Mouse (Mus musculus): Measurements from ENCODE around the gene Armt1. TPM values are rescaled to one million over a fixed set of nuclear protein-coding genes. Genes with fewer than 3 reads are reported as not detected.
"Not testable (repeated sequence)": the region's sequence is repeated elsewhere in the genome, so short reads cannot be mapped to it uniquely, and the experiment has no call there.

The Armt1 gene
- total RNA-seq, 2 experiments from 2014 or later, result 16.2 to 18.5 TPM

DNA sequence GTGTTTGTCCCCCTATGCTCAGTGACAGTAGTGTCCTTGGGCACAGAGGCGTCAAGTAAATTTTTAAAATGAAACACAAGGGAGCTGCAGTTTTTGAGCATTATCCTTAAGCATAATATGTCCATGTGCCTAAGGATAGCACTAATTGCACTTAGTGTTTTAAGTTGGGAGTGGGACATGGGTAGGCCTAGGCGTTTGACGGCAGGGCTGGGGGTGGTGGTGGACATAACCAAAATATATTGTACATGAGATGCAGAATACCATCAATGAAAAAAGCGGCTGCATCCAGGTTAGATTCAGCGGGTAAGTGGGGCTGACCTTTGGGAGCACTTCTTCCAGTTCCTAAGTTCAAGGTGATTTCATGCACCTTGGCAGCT, 533 bp upstream of the Armt1 start:
- intact Hi-C loops (cut with DNase I), result no loop called here
- no peak for DNase-seq (ENCODE audit: low spot score in 2 of 2)

DNA sequence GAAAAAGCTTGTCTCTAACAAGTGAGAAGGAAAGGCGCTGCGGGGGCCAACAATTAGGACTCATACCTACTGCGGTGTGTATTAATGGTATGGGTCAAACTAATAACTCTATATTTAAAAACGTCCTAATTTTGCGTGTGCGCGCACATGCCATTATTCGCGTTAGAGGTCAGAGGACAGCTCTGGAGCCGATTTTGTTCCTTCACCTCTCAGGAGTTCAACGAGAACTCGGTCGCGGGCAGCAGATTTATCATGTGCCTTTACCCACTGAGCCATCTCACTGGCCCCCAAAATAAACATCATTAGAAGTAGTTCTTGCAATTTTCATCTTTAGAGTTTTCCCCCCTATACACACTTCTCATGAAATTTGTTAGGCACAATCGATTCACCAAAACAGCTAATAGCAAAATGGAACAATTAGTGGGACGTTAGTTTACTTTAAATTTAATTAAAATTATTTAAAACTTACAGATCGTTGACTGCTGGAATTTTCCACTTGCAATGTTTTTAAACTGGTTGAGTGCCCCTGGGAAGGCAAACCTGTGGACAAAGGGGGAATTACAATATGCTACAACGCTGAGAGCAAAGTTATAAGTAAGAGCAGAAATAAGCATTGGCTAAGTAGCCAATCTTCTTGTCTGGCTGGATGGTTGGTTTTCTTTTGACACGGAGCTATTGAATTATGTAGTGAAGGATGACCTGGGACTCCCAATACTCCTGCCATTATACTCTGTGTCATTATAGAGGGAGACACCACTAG, 909 bp downstream of the Armt1 start:
- intact Hi-C loops (cut with DNase I), result no loop called here
- DNase-seq (ENCODE audit: low spot score in 2 of 2), result peak in 1 of 2 experiments; percentile 15

DNA sequence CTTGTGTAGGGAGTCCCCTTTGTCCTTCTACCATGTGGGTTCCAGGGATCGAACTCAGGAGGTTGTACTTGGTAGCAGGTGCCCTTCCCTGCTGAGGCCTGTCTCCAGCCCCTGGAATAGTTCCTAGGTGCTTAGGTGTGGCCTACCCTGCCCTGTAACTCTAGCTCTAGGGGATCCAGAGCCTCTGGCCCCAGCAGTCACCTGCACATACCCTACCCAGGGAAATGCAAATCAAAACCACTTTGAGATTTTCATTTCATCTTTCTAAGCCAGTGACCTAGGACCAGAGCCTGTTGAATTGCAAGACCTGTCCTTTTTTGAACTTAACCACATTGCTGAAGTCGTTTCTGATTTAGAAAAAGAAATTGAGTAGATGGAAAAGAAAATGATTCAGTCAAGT, 1.6 kb downstream of the Armt1 start:
- DNase-seq (ENCODE audit: low spot score in 2 of 2); intact Hi-C loops (cut with DNase I): not testable (repeated sequence)

DNA sequence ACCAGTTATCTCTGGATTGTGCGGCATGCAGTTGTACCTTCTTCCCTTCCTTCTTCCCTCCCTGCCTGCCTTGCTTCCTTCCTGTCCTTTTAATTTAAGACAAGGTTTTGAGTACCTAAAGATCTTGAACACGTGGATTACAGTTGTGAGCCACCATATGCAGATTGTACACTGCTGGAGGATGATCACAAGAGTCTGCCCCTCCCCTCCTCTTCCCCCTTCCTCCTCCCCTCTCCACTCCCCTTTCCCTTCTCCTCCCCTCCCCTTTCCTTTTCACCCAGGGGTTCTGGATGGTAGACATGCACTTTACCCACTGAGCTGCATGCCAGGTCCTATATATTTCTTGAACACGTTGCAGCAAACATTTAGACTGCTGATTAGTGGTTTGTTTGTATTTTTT, 3.1 kb downstream of the Armt1 start:
- intact Hi-C loops (cut with DNase I), result no loop called here
- DNase-seq (ENCODE audit: low spot score in 2 of 2), result no peak

DNA sequence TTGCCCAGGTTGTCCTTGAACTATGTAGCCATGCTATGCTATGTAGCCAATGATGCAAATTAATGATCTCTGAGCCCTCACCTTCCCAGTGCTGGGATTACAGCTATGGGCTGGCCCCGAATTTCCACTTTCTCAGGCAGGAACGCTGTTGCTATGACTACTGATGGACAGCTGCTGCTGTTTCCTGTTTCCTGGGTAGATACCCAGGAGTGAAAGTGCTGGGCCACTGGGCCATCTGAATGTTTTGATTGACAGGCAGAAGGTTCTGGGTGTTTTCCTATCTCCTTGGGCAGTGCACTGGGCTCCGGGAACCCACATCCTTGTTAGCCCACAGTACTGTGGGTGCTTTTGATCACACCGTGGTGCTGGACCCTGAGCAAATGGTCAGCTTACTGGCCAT, 24.1 kb downstream of the Armt1 start:
- intact Hi-C loops (cut with DNase I), result no loop called here
- DNase-seq (ENCODE audit: low spot score in 2 of 2), result no peak

DNA sequence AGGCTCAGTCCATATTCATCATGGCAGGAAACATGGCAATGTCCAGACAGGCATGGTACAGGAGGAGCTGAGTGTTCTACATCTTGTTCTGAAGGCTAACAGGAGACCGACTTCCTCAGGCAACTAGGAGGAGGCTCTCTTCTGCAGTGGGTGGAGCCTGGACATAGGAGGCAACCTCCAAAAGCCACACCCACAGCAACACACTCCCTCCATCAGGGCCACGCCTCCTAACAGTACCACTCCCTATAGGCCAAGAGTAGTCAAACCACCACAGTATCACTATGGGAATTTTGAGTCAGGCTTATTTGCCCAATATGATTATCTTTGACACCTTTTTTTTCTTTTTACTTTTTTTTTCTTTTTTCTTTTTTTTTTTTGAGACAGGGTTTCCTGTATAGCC, 27.9 kb downstream of the Armt1 start:
- intact Hi-C loops (cut with DNase I), result no loop called here
- no peak for DNase-seq (ENCODE audit: low spot score in 2 of 2)

DNA sequence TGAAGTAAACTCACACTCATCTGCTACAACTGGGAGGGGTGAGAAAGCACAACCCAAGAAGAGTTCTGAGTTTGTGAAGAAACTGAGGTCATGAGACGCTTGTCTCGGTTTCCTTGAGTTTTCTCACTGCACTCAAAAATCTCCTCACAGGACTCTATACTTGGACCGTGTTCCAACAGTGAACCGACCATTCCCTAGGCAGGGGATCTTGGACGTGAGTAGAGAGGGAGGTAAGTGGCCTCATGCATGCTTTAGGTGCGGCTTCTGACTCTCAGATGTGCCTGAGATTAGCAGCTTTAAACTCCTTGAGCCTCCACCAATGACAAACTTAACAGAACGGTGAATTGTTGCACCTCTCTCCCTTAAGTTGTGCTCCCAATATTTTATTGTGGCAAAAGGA, 33.5 kb downstream of the Armt1 start:
- no peak for DNase-seq (ENCODE audit: low spot score in 2 of 2)
- intact Hi-C loops (cut with DNase I), result no loop called here

DNA sequence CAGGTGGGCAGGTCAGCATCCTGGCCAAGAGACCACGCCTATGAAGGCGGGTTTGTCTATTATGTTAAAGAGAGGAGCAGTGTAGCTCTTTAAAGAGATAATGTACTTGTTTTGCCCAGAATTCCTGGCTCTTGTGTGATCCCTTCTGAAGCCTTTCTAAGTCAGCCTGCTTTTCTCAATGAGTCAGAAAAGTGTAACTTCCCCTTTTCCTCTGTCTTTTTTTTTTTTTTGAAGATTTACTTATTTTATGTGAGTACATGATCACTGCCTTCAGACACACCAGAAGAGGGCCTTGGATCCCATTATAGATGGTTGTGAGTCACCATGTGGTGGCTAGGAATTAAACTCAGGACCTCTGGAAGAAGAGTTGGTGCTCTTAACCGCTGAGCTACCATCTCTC, 37.1 kb downstream of the Armt1 start:
- DNase-seq (ENCODE audit: low spot score in 2 of 2), result no peak
- intact Hi-C loops (cut with DNase I), result no loop called here

DNA sequence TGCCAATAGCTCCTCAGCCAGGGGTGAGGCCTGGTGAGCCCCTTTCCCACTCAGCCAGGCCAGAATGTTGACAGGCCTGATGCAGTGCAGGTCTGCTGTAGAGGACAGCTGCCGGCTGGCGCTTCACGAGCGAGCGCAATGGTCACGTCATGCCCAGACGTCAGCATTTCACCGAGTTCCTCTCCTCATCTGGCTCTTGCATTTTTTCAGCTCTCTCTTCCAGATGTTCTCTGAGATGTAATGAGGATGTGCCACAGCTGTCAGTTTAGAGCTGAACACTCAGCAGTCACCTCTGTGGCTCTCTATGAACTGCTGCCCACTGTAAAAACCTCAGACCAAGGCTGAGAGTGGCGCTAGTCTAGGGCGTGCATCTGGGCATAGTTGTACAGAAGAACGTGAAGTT, 41.3 kb downstream of the Armt1 start:
- intact Hi-C loops (cut with DNase I), result no loop called here
- no peak for DNase-seq (ENCODE audit: low spot score in 2 of 2)

DNA sequence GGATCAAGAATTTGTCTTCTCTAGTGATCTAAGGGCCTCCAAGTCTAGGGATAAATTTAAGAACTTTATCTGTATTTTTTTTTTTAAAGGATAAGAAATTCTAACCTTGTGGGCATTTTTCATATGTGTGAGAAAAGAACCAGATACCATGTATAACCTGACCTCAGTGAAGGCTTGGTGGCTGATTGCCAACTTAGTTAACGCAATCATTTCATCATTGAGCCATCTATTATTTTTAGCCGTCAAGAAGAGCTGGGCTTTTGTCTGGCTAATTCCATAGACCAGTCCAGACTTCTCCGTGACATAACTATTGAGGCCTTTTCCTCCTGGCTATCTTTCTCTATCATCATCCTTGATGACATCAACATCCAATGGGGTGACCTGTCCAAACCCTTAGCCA, 43.2 kb downstream of the Armt1 start:
- intact Hi-C loops (cut with DNase I), result no loop called here
- no peak for DNase-seq (ENCODE audit: low spot score in 2 of 2)

DNA sequence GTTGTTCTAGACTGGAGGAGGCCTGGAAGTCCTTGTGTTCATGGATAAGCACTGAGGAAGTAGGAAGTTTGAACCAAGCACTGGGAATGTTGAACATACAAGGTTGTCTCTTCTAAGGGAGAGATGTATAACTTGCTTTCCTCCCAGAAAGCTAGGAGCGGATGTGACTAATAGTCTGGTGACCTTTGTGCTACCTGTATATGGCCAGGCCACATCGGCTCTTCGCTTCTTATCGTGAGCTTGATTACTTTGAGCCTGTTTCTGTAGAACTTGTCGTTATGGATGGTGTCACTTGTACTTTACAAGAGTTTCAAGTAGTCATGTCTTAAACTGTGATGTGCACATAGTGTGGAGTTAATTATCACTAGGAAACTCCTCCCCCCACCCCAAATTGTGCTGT, 44.3 kb downstream of the Armt1 start:
- no peak for DNase-seq (ENCODE audit: low spot score in 2 of 2)
- intact Hi-C loops (cut with DNase I), result no loop called here

DNA sequence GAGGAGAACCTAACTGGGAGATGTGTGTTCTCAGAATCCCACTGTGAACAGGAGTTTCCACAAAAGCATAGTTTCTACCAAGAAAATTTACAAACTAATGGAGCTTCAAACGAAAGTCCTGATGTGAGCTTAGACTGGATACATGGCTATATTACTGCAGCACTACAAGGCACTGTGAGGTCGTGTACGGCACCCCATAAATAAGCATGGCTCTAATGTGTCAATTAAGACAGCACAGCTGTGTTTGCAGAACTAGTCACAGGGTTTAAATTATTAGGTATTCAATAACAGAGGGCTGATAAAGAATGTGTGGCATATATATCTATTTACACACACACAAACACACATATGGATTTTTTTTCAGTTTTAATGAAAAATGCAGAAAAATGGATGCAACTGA, 48.7 kb downstream of the Armt1 start:
- no peak for DNase-seq (ENCODE audit: low spot score in 2 of 2)
- intact Hi-C loops (cut with DNase I), result no loop called here

DNA sequence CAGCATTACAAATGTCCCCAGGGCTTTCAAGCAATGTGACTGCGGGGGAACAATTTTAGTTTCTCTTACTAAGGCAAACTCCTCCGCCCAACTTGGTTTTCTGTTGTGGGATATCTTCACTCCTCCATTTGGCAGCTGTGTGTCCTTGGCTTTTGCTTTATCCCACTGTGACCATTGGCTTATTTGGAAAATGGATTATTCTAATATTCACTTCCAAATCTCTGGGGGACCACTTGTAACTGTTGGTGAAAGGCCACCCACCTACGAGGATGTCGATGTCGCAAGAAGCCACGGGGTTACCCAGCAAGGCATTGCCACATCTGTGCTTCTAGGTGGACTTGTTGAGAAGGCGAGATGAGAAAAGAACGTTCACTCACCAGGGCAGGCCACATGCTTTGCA, 49.4 kb downstream of the Armt1 start:
- no peak for DNase-seq (ENCODE audit: low spot score in 2 of 2)
- intact Hi-C loops (cut with DNase I), result no loop called here

DNA sequence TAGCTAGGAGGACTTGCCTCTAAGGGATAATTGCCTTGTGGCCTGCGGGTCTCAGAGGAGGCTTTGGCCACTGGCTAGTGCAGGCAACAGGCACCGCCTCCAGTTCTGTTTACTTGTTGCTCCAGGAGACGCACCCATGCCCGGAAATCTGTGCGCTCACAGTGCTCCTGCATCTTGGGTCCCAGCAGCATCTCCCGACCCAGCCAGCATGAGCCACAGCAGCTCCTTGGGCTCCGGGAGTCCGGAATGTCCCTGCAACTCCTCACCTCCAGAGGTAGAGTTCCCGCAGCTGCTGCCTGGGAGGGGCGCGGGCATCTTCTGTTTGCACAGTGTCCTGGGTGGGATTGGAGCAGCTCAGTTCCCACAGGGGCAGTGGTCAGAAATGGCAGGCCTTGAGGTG, 50.1 kb downstream of the Armt1 start, which contains the start of gene Ccdc170:
TSS of gene Ccdc170 (plus strand) at position 148 of the 400 bp plus-strand sequence.
- no peak for DNase-seq (ENCODE audit: low spot score in 2 of 2)
- intact Hi-C loops (cut with DNase I), result no loop called here

DNA sequence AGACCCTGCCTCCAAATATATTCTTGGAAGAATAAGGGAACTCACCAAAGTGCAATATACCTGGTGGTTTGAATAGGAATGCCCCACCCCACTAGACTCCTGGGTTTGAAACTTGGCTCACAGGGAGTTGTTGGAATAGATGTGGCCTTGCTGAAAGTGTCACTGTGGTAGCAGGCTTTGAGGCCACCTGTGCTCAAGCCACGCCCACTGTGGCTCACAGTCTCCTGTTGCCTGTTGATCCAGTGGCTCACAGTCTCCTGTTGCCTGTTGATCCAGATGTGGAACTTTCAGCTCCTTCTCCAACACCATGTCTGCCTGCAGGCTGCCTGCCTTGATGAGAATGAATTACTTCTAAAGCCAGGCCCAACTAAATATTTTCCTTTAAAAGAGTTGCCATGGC, 51.6 kb downstream of the Armt1 start:
- DNase-seq (ENCODE audit: low spot score in 2 of 2), result no peak
- intact Hi-C loops (cut with DNase I), result no loop called here

DNA sequence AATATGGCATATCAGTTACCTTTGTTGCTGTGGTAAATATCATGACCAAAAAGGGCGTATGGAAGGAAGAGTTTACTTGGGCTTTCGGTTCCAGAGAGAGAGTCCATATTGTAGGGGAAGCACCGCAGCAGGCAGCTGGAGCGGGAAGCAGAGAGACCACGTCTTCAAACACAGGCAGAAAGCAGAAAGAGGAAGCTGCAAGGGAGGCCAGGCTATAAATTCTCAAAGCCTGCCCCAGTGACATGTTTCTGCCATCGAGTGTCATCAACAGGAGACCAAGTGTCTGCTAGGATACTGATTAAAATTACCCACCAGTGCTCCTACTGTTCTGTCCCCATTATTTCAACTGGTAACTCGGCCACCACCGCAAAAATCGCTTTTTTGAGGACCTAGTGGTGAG, 52.7 kb downstream of the Armt1 start:
- no peak for DNase-seq (ENCODE audit: low spot score in 2 of 2)

DNA sequence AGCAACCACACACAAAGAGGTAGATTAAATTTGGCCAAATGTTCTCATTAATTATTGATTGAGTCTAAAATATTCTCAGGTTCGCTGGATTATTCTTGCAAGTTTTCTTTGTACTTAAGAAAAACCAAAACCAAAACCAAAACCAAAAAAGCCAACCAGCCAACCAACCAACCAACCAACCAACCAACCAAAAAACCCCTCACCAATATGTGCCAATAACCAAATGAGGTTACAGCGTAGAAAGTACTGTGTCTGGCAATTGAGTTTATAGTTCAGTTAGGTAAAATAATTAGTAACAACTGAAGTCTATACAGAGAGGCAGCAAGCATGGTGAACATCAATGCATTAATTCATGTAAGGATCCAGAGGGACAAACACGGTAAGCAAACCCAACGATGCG, 57.6 kb downstream of the Armt1 start:
- intact Hi-C loops (cut with DNase I), result no loop called here
- DNase-seq (ENCODE audit: low spot score in 2 of 2), result no peak

More for the DNA sequence above, 52.7 kb downstream of the Armt1 start:
- intact Hi-C loops (cut with DNase I), result no loop called here

DNA sequence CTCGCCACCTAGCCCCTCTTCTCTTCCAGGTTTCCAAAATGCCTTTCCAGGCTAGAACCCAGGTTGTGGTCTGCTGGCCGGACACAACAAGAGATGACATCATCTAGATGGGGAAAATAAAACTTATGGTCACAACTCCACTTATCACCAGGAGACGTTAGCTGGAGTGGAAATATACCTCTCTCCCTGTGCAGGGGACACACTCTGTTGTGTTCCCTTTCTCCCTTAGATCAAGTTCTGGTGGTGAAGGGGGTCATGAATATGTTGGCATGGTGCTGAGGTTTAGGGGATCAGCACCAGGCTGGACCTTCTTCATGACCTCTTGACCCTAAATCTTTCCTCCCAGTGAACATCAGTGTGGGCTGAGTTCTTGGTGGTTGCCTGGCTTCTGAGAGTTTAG, 59.0 kb downstream of the Armt1 start:
- no peak for DNase-seq (ENCODE audit: low spot score in 2 of 2)
- intact Hi-C loops (cut with DNase I), result no loop called here

DNA sequence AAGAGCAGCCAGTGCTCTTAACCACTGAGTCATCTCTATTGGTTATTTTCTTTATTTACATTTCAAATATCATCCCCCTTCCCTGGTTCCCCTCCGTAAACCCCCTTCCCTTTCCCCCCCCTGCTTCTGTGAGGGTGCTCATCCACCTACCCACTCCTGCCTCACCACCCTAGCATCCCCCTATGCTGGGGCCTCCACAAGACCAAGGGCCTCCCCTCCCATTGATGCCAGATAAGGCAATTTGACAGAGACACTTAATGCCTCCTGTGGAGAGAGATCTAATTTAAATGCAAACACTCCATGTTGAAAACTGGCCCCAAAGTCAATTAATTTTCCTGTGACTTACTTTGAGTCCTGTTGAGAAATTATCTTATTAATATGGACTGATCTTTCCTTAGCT, 59.8 kb downstream of the Armt1 start:
- intact Hi-C loops (cut with DNase I), result no loop called here

DNA sequence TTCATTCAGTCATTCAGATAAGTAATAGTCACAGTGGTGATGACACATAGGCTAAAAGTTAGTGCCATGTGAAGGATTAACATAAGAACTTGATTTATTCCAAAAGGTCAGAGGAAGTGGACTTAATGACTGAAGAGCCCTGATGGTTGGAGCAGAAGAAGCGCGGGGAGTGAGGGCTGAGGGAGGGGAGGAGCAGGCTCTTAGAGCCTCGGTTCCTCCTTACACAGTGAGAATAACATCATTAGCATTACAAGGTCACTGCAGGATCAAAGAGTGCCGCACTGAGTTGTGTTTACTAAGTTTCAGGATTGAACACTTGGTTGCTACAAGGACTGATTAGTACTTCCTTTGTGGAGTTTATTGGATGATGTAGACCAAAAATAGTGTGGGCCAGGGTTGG, 60.6 kb downstream of the Armt1 start:
- intact Hi-C loops (cut with DNase I), result no loop called here
- no peak for DNase-seq (ENCODE audit: low spot score in 2 of 2)

More for the DNA sequence above, 59.8 kb downstream of the Armt1 start:
- DNase-seq (ENCODE audit: low spot score in 2 of 2), result no peak

DNA sequence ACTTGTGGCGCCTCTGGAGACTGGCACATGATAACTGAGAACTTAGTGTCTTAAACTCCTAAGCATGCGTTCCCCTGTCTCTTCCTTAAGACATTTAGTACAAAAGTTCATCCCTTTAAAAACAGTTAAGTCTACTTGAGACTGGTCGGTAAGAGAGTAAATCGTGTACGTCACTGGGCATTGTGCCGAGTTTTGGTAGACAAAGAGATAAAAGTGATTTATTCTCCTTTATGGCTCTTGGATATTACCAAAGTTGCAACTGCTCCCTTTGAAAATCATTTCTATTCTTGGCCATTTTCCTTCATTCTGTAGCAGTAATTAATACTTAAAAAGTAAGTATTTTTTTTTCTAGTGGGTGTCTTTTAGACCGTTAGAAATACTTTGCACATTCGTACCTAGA, 71.0 kb downstream of the Armt1 start:
- intact Hi-C loops (cut with DNase I), result no loop called here

More for the DNA sequence above, 71.0 kb downstream of the Armt1 start:
- no peak for DNase-seq (ENCODE audit: low spot score in 2 of 2)
